In genomic region chr9:21799010-21799350, GRCm38 (mm10) we compare ENCODE assay signal across 7 mouse cellular contexts. TPM values are rescaled to one million over a fixed set of nuclear protein-coding genes. Genes with fewer than 3 reads are reported as not detected.
DNase-seq lines count a peak whose midpoint lies in the region; ATAC-seq lines count a peak whose summit lies in the region.

No protein-coding gene starts in this region.

- H3K9me3 ChIP-seq in lung, embryonic 16.5 days (ENCODE audit: control insufficient read depth, low read length), result no peaks in the 10 kb centered on the region
- no peaks in the 10 kb centered on the region for H3K9me3 ChIP-seq in forebrain, embryonic 12.5 days
- no peaks in the 10 kb centered on the region for H3K9me3 ChIP-seq in liver, embryonic 11.5 days (ENCODE audit: control insufficient read depth, low read length)
- H3K9me3 ChIP-seq in stomach, embryonic 15.5 days, result no peaks in the 10 kb centered on the region

- WGBS in lung, embryonic 16.5 days, result 34% methylated on average over 3 of the region's 3 CpGs
- WGBS in forebrain, embryonic 12.5 days, result 49% methylated on average over 3 of the region's 3 CpGs
- WGBS in liver, embryonic 11.5 days, result 55% methylated on average over 3 of the region's 3 CpGs
- 31% methylated on average over 3 of the region's 3 CpGs for WGBS in stomach, embryonic 15.5 days

- H3K4me2 ChIP-seq in lung, embryonic 16.5 days (ENCODE audit: low read depth, low read length), result peak overlapping the region; percentile 73
- H3K4me2 ChIP-seq in forebrain, embryonic 12.5 days, result peak overlapping the region; percentile 88
- peak overlapping the region; percentile 98 for H3K4me2 ChIP-seq in liver, embryonic 11.5 days
- H3K4me2 ChIP-seq in stomach, embryonic 15.5 days, result peak overlapping the region; percentile 74

- DNase-seq in lung, postnatal 36 days, result no peak
- no peak for DNase-seq in liver, embryonic 11.5 days (ENCODE audit: low spot score)
- DNase-seq in cerebellum, postnatal 4 days (ENCODE audit: low spot score in 2 of 2), result no peak
- no peak for DNase-seq in Muller cell, postnatal 12 days (ENCODE audit: inconsistent ontology term)

- H3K27me3 ChIP-seq in lung, embryonic 16.5 days (ENCODE audit: control insufficient read depth, insufficient read depth, low read depth, low read length), result no peaks in the 10 kb centered on the region
- H3K27me3 ChIP-seq in forebrain, embryonic 12.5 days, result peaks cover 3% of the 10 kb centered on the region; the same call in 1 of the 2 replicates
- H3K27me3 ChIP-seq in liver, embryonic 11.5 days (replicated peaks; ENCODE audit: control insufficient read depth, insufficient read depth, low read length), result no peaks in the 10 kb centered on the region
- H3K27me3 ChIP-seq in stomach, embryonic 15.5 days (replicated peaks), result no peaks in the 10 kb centered on the region

- ATAC-seq in lung, embryonic 16.5 days (ENCODE audit: low read depth), result no peak
- ATAC-seq in forebrain, embryonic 12.5 days (ENCODE audit: low FRiP score), result no peak
- peak; percentile 18 for ATAC-seq in liver, embryonic 11.5 days (replicated peaks; ENCODE audit: low FRiP score)
- ATAC-seq in stomach, embryonic 15.5 days (ENCODE audit: insufficient read depth, low FRiP score, low read depth), result no peak

- peak overlapping the region; percentile 99 for H3K4me3 ChIP-seq in lung, embryonic 16.5 days (ENCODE audit: low read length)
- peak overlapping the region; percentile 74 for H3K4me3 ChIP-seq in forebrain, embryonic 12.5 days (replicated peaks)
- H3K4me3 ChIP-seq in liver, embryonic 11.5 days (ENCODE audit: low read depth, low read length), result peak overlapping the region; percentile 75
- peak overlapping the region; percentile 87 for H3K4me3 ChIP-seq in stomach, embryonic 15.5 days (replicated peaks)

- H3K36me3 ChIP-seq in lung, embryonic 16.5 days (ENCODE audit: control insufficient read depth, insufficient read depth, low read length), result peaks cover 33% of the 10 kb centered on the region
- H3K36me3 ChIP-seq in forebrain, embryonic 12.5 days (replicated peaks), result peaks cover 7% of the 10 kb centered on the region
- peaks cover 12% of the 10 kb centered on the region for H3K36me3 ChIP-seq in liver, embryonic 11.5 days (ENCODE audit: control insufficient read depth, insufficient read depth, low read length)
- peaks cover 24% of the 10 kb centered on the region for H3K36me3 ChIP-seq in stomach, embryonic 15.5 days

- peak overlapping the region; percentile 98; the same call in 1 of the 2 replicates for H3K9ac ChIP-seq in lung, embryonic 16.5 days (ENCODE audit: low read length)
- no peak overlapping the region for H3K9ac ChIP-seq in forebrain, embryonic 12.5 days
- H3K9ac ChIP-seq in liver, embryonic 11.5 days (ENCODE audit: low read depth, low read length), result peak overlapping the region; percentile 86; the same call in 1 of the 2 replicates
- H3K9ac ChIP-seq in stomach, embryonic 15.5 days, result no peak overlapping the region

- H3K4me1 ChIP-seq in lung, embryonic 16.5 days (replicated peaks; ENCODE audit: control insufficient read depth, insufficient read depth, low read length), result peaks cover 34% of the 10 kb centered on the region
- peaks cover 22% of the 10 kb centered on the region for H3K4me1 ChIP-seq in forebrain, embryonic 12.5 days
- H3K4me1 ChIP-seq in liver, embryonic 11.5 days (replicated peaks; ENCODE audit: control insufficient read depth, insufficient read depth, low read length), result peaks cover 20% of the 10 kb centered on the region
- peaks cover 32% of the 10 kb centered on the region for H3K4me1 ChIP-seq in stomach, embryonic 15.5 days

- H3K27ac ChIP-seq in lung, embryonic 16.5 days (ENCODE audit: low read length), result peak overlapping the region; percentile 99
- peak overlapping the region; percentile 75; the same call in 1 of the 2 replicates for H3K27ac ChIP-seq in forebrain, embryonic 12.5 days
- H3K27ac ChIP-seq in liver, embryonic 11.5 days (ENCODE audit: low read depth, low read length), result peak overlapping the region; percentile 79; the same call in 1 of the 2 replicates
- H3K27ac ChIP-seq in stomach, embryonic 15.5 days, result peak overlapping the region; percentile 96

RNA-seq across cellular contexts. Expression of gene Kank2, which starts 0.4 kb away (rescaled TPM):
- 25.5 and 26.3 TPM in 2 replicates for polyA plus RNA-seq in lung, embryonic 16.5 days (2015; fragmentation: Nextera tagmentation; extraction: Ambion mirVana)
- polyA plus RNA-seq in forebrain, embryonic 12.5 days (2016; fragmentation: Nextera tagmentation; extraction: Ambion mirVana), result 6.1 and 6.2 TPM in 2 replicates
- polyA plus RNA-seq in liver, embryonic 11.5 days (2014; fragmentation: Nextera tagmentation; extraction: Ambion mirVana), result 4.7 and 6.7 TPM in 2 replicates
- polyA plus RNA-seq in stomach, embryonic 15.5 days (2015; fragmentation: Nextera tagmentation; extraction: Ambion mirVana), result 21.1 and 22.7 TPM in 2 replicates

RNA-seq across cellular contexts. Expression of gene Angptl8, which starts 36.3 kb away (rescaled TPM):
- polyA plus RNA-seq in lung, embryonic 16.5 days (2015; fragmentation: Nextera tagmentation; extraction: Ambion mirVana), result 2.7 and 3.6 TPM in 2 replicates
- 0.45 TPM in 1 of 2 replicates, not detected in the other for polyA plus RNA-seq in forebrain, embryonic 12.5 days (2016; fragmentation: Nextera tagmentation; extraction: Ambion mirVana)
- 16.1 and 17.4 TPM in 2 replicates for polyA plus RNA-seq in liver, embryonic 11.5 days (2014; fragmentation: Nextera tagmentation; extraction: Ambion mirVana)
- 5.9 and 8.1 TPM in 2 replicates for polyA plus RNA-seq in stomach, embryonic 15.5 days (2015; fragmentation: Nextera tagmentation; extraction: Ambion mirVana)

RNA-seq across cellular contexts. Expression of gene Spc24, which starts 38.9 kb away (rescaled TPM):
- 134 and 144 TPM in 2 replicates for polyA plus RNA-seq in lung, embryonic 16.5 days (2015; fragmentation: Nextera tagmentation; extraction: Ambion mirVana)
- polyA plus RNA-seq in forebrain, embryonic 12.5 days (2016; fragmentation: Nextera tagmentation; extraction: Ambion mirVana), result 112 and 118 TPM in 2 replicates
- polyA plus RNA-seq in liver, embryonic 11.5 days (2014; fragmentation: Nextera tagmentation; extraction: Ambion mirVana), result 151 and 170 TPM in 2 replicates
- polyA plus RNA-seq in stomach, embryonic 15.5 days (2015; fragmentation: Nextera tagmentation; extraction: Ambion mirVana), result 110 and 119 TPM in 2 replicates

RNA-seq across cellular contexts. Expression of gene Dock6, which starts 53.5 kb away (rescaled TPM):
- 62.6 and 63.7 TPM in 2 replicates for polyA plus RNA-seq in lung, embryonic 16.5 days (2015; fragmentation: Nextera tagmentation; extraction: Ambion mirVana)
- 17.5 and 18.9 TPM in 2 replicates for polyA plus RNA-seq in forebrain, embryonic 12.5 days (2016; fragmentation: Nextera tagmentation; extraction: Ambion mirVana)
- 14.9 and 21.6 TPM in 2 replicates for polyA plus RNA-seq in liver, embryonic 11.5 days (2014; fragmentation: Nextera tagmentation; extraction: Ambion mirVana)
- polyA plus RNA-seq in stomach, embryonic 15.5 days (2015; fragmentation: Nextera tagmentation; extraction: Ambion mirVana), result 41.8 and 44.7 TPM in 2 replicates

Comparison
In these comparisons a context has a peak if more than half of its experiments do, and no peak if none do; other contexts are left out.
1. H3K9ac ChIP-seq: peak in lung, embryonic 16.5 days (single experiment) and liver, embryonic 11.5 days (single experiment); none in forebrain, embryonic 12.5 days (single experiment) and stomach, embryonic 15.5 days (single experiment).
2. Peak in every context shown above with its lines, with median percentiles within 50 percentile points of each other: H3K27ac ChIP-seq, H3K4me2 ChIP-seq and H3K4me3 ChIP-seq.